Comparison of ENCODE assay signal across 24 mouse cellular contexts in genomic region chr19:23467866-23468265, GRCm38 (mm10). TPM values are rescaled to one million over a fixed set of nuclear protein-coding genes. Genes with fewer than 3 reads are reported as not detected.
DNase-seq lines count a peak whose midpoint lies in the region; ATAC-seq lines count a peak whose summit lies in the region.
"Had no signal": no experiment of that assay in that cellular context is flagged by ENCODE, and none has a peak within 500 bp of the region (broad histone marks: within the 10 kb centered on the region; RNA-seq: fewer than 3 reads in every experiment).

No protein-coding gene starts in this region.

- WGBS in midbrain, embryonic 14.5 days = 10% methylated on average over 1 of the region's 1 CpGs
- WGBS in midbrain, embryonic 10.5 days = 13% methylated on average over 1 of the region's 1 CpGs
- WGBS in heart, embryonic 12.5 days = 47% methylated on average over 1 of the region's 1 CpGs

- no peak overlapping the region for H3K9ac ChIP-seq in midbrain, embryonic 14.5 days (replicated peaks; ENCODE audit: low read length)
- no peak overlapping the region for H3K9ac ChIP-seq in heart, embryonic 12.5 days
- H3K9ac ChIP-seq: heart, embryonic 13.5 days; midbrain, embryonic 13.5 days; stomach, embryonic 15.5 days had no signal

- H3K36me3 ChIP-seq in midbrain, embryonic 14.5 days (ENCODE audit: control insufficient read depth, insufficient read depth, low read length) = no peaks in the 10 kb centered on the region
- no peaks in the 10 kb centered on the region for H3K36me3 ChIP-seq in midbrain, embryonic 10.5 days
- no peaks in the 10 kb centered on the region for H3K36me3 ChIP-seq in heart, embryonic 12.5 days
- H3K36me3 ChIP-seq: embryonic facial prominence, embryonic 10.5 days; heart, embryonic 13.5 days; midbrain, embryonic 13.5 days; stomach, embryonic 15.5 days had no signal

- no peaks in the 10 kb centered on the region for H3K27me3 ChIP-seq in midbrain, embryonic 14.5 days (ENCODE audit: control insufficient read depth, insufficient read depth, low read length)
- peaks cover 20% of the 10 kb centered on the region; the same call in 1 of the 2 replicates for H3K27me3 ChIP-seq in midbrain, embryonic 10.5 days (ENCODE audit: low read depth, poor library complexity, severe bottlenecking)
- H3K27me3 ChIP-seq in heart, embryonic 12.5 days (replicated peaks) = no peaks in the 10 kb centered on the region
- H3K27me3 ChIP-seq: heart, embryonic 13.5 days; stomach, embryonic 15.5 days had no signal

- no peaks in the 10 kb centered on the region for H3K4me1 ChIP-seq in midbrain, embryonic 14.5 days (ENCODE audit: control insufficient read depth, insufficient read depth, low read length)
- H3K4me1 ChIP-seq in midbrain, embryonic 10.5 days = peaks cover 20% of the 10 kb centered on the region
- no peaks in the 10 kb centered on the region for H3K4me1 ChIP-seq in heart, embryonic 12.5 days (replicated peaks)
- H3K4me1 ChIP-seq: heart, embryonic 13.5 days; stomach, embryonic 15.5 days had no signal

- no peak for ATAC-seq in midbrain, embryonic 14.5 days (ENCODE audit: low FRiP score, low TSS enrichment)
- no peak for ATAC-seq in heart, embryonic 12.5 days (ENCODE audit: insufficient number of reproducible peaks, low FRiP score)
- ATAC-seq: activated CD4-positive, CD25-positive, alpha-beta regulatory T cell, adult 4 months; CD4-positive, CD25-positive, alpha-beta regulatory T cell, adult 4 months; inflammation-experienced regulatory T-cells, adult 6 months; midbrain, embryonic 13.5 days had no signal

- no peak overlapping the region for H3K27ac ChIP-seq in midbrain, embryonic 14.5 days (replicated peaks; ENCODE audit: low read depth, low read length)
- H3K27ac ChIP-seq in midbrain, embryonic 10.5 days (replicated peaks) = no peak overlapping the region
- no peak overlapping the region for H3K27ac ChIP-seq in heart, embryonic 12.5 days (ENCODE audit: poor library complexity, severe bottlenecking)
- H3K27ac ChIP-seq: embryonic facial prominence, embryonic 10.5 days; heart, embryonic 13.5 days; midbrain, embryonic 13.5 days; stomach, embryonic 15.5 days had no signal

- intact Hi-C loops in left cerebral cortex, postnatal 25 days (cut with DNase I) = no loop called here

- H3K4me2 ChIP-seq in midbrain, embryonic 14.5 days (ENCODE audit: low read length) = no peak overlapping the region
- no peak overlapping the region for H3K4me2 ChIP-seq in heart, embryonic 12.5 days
- H3K4me2 ChIP-seq: heart, embryonic 13.5 days; midbrain, embryonic 13.5 days; stomach, embryonic 15.5 days had no signal

- peak; percentile 13 for DNase-seq in embryo, embryonic 10 days (ENCODE audit: low spot score)
- DNase-seq in embryo, embryonic 9.5 days (ENCODE audit: extremely low spot score) = no peak
- peak; percentile 26 for DNase-seq in midbrain, embryonic 14.5 days
- DNase-seq in midbrain, embryonic 10.5 days (ENCODE audit: low spot score) = no peak
- DNase-seq in embryo, embryonic 11 days = peak; percentile 21
- no peak for DNase-seq in left cerebral cortex, postnatal 25 days (ENCODE audit: low spot score in 2 of 2)
- DNase-seq in spleen, postnatal 4 days (ENCODE audit: low spot score in 2 of 2) = no peak
- DNase-seq: adrenal gland, postnatal 36 days; cerebellum, adult 9-10 months; gastrocnemius, postnatal 14 days; heart, postnatal 4 days; kidney, adult 8-10 months; kidney, postnatal 4 days; lung, postnatal 14 days; spleen, adult 18-20 months; thymus, adult 2 months had no signal

- H3K9me3 ChIP-seq in midbrain, embryonic 14.5 days (ENCODE audit: control insufficient read depth, low read length) = no peaks in the 10 kb centered on the region
- H3K9me3 ChIP-seq in midbrain, embryonic 10.5 days (replicated peaks) = no peaks in the 10 kb centered on the region
- H3K9me3 ChIP-seq in heart, embryonic 12.5 days (replicated peaks) = no peaks in the 10 kb centered on the region
- H3K9me3 ChIP-seq: embryonic facial prominence, embryonic 10.5 days; heart, embryonic 13.5 days; midbrain, embryonic 13.5 days; stomach, embryonic 15.5 days had no signal

- no peak overlapping the region for H3K4me3 ChIP-seq in midbrain, embryonic 14.5 days (replicated peaks; ENCODE audit: low read depth, low read length)
- H3K4me3 ChIP-seq in midbrain, embryonic 10.5 days = no peak overlapping the region
- no peak overlapping the region for H3K4me3 ChIP-seq in heart, embryonic 12.5 days
- H3K4me3 ChIP-seq: embryonic facial prominence, embryonic 10.5 days; heart, embryonic 13.5 days; midbrain, embryonic 13.5 days; stomach, embryonic 15.5 days had no signal

RNA-seq across cellular contexts. Expression of gene Mamdc2, which starts 19.6 kb away (rescaled TPM):
- 1.1 and 1.5 TPM in 2 replicates for polyA plus RNA-seq in midbrain, embryonic 14.5 days (2014; fragmentation: Nextera tagmentation; extraction: Ambion mirVana)
- 1.0 and 1.5 TPM in 2 replicates for polyA plus RNA-seq in midbrain, embryonic 10.5 days (2016; fragmentation: Nextera tagmentation; extraction: Ambion mirVana)
- 1 to 10 TPM; 1.0 to 1.2 TPM for total RNA-seq in left cerebral cortex, postnatal 25 days (2021)
- 1.3 and 1.5 TPM in 2 replicates for polyA plus RNA-seq in heart, embryonic 12.5 days (2016; fragmentation: Nextera tagmentation; extraction: Ambion mirVana)
- polyA plus RNA-seq: activated CD4-positive, CD25-positive, alpha-beta regulatory T cell, adult 4 months; CD4-positive, CD25-positive, alpha-beta regulatory T cell, adult 4 months; inflammation-experienced regulatory T-cells, adult 6 months had no signal

Comparison
In these comparisons a context has a peak if more than half of its experiments do, and no peak if none do; other contexts are left out.
1. DNase-seq: peak in embryo, embryonic 10 days (single experiment), midbrain, embryonic 14.5 days (single experiment) and embryo, embryonic 11 days (single experiment); none in embryo, embryonic 9.5 days (single experiment), midbrain, embryonic 10.5 days (single experiment), left cerebral cortex, postnatal 25 days (0 of 2) and spleen, postnatal 4 days (0 of 2).